Mouse (Mus musculus): ENCODE results near the gene Slc41a2.

The Slc41a2 gene

DNA sequence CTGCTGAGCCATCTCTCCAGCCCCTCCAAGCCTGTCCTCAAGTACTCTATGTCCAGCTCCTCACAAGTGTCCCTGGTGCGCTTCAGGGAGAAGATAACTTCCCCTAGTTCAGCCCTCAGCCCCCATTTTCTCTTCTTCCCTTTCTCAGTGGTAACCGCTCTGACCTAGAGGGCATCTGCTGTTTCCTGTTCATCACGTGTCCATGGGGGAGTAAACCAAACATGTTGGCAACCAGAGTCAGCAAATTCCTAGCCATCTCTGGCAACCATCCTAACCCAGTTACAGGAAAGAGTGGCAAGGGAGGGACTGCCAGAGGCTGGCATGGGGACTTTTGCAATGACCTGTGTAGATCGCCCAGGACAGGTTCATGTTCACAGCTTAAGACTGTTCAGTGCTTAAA lies 36.0 kb downstream of the Slc41a2 start:
- DNase-seq, result peak; percentile 53

DNA sequence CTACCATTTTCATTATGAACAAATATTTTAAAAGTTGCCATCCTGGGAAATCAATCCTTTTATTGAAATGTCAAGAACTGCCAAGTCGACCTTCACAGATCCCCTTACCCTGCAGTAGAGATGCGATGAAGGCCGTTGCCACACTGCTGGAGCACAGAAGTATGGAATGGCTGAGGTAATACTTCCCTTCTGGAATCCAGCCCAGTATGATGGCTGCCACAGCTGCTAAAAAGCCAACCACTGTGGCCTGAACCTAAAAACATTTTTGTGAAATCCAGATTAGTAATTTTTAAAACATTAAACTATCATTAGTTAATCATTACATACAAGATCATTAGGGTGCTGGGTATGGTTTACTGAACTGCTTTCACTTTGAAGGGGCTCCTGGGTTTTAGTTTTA lies 36.6 kb downstream of the Slc41a2 start:
- DNase-seq, result no peak

DNA sequence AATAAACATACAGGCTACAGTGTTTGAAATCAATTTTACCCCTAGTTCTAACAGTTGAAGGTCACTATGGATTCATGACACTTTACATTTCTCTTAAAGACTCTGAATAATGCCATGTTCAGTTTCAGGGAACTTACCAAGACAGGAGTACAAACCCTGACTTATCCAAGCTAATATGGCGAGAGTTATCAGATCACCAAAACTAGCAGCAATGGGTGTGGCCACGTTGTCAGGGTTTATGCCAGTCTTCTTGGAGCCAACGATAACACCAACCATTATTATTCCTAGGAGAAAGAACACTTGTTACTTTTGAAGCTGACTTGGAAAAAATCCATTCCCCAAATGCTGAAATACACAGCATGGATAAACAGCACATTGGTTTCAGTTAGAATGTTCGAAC lies 40.7 kb downstream of the Slc41a2 start:
- no peak for DNase-seq

DNA sequence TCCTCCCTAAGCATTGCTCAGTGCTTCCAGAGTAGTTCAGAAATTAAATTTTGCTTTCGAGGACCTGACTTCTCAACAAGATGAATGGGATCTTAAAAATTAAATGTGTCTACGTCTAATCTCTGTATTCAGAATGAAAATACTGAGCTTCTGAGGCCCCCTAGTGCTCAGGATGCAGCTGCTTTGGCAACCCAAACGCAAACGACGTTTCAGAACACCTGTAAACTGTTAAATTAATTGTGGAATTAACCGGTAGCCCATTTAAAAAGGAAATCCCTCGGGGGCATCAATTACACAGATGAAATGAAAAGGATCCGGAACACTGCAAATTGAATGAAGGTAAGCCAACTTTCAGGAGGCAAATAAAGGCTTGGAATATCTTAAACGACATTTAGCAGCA lies 42.9 kb downstream of the Slc41a2 start:
- no peak for DNase-seq

DNA sequence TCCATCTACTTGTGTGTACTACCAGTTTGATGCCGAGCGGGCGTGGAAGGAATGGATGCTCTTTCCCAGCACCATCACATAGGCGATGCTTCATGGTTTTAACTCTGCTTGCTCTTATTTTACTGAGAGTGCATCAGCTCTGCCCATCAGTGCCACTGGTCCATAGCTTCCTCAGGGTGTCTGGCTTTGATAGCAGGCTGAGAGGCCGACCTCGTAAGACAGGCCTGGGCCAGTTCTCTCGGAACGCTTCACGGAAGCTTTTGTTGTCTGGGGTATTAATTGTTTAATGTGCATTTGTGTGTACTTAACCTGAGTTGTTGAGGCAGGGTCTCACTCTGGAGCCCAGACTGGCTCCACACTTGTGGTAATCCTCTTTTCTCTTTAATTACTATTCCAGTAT lies 44.3 kb downstream of the Slc41a2 start:
- no peak for DNase-seq

DNA sequence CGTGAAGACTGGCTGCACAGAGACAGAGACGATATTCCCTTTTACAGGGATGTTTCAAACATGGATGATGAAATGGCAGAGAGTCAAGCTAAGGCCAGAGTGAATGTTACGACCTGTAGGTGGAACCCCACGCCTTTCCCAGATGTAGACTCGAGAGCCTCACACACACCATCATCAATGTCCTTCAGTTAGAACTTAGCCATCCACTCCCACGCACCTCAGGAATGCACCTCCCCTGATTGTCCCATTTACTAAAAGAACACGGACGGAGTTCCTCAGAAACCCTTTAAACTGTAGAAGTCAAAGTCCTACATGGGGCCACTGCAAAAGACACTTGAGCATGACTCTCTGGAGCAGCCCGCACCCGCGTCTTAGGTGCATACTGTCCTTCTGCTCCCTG lies 46.0 kb downstream of the Slc41a2 start:
- no peak for DNase-seq

DNA sequence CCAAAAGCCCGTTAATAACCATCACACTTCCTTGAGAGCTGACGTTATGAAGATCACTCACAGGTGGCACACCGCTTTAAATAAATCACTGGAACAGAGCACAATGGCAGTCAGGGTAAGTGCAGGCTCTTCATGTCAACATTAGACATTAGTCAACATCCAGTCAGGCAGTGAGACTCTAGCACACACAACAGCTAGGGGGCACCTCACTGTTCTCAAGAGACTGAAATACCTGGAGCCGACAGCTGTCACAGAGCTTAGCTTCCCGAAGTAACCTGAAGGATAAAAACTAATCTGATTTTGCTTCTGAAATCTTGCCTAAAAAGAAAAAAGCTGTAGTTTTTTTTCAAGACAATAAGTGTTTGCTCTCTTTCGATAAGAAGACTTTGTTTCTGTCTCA lies 49.9 kb downstream of the Slc41a2 start:
- DNase-seq, result no peak

DNA sequence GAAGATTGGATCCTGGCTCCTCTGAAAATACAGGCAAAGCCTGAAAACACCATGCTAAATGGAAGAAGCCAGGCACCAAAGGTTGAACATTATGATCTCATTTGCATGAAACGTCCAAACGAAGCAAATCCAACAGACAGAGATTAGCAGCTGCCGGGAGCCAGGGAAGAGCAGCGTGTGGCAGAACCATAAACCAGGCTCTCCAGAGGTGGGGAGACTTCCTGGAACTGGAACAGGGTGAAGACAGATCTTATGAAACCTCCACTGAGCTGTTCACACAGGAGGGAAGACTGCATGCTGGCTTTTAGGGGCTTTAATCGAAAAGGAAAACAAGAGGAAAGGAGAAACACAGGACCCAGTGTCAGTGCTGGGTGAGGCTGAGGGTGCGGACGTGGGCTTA lies 51.3 kb downstream of the Slc41a2 start:
- DNase-seq, result no peak

DNA sequence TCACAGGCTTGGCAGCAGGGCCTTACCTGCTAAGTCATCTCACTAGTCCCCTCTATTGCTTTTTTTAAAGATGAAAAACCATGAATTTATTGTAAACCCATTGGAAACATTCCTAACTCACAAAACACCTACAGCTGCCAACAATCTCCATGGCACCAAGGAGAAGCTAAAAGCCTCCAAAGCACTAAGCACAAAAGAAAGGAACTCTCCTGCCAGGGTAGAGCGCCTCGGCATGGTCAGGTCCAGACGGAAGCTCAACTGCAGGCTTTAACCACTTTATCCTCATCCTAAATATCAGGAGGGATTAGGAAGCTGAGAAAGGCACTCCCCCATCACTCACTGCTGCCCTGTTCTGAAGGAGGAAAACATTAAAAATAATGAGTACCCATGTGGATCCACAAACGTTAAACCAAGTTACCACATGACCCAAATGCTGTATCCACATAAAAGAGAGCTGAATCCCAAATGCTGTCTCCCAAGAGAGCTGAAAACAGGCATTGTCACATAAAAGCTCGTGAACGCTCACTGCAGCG lies 51.9 kb downstream of the Slc41a2 start:
- no peak for DNase-seq

DNA sequence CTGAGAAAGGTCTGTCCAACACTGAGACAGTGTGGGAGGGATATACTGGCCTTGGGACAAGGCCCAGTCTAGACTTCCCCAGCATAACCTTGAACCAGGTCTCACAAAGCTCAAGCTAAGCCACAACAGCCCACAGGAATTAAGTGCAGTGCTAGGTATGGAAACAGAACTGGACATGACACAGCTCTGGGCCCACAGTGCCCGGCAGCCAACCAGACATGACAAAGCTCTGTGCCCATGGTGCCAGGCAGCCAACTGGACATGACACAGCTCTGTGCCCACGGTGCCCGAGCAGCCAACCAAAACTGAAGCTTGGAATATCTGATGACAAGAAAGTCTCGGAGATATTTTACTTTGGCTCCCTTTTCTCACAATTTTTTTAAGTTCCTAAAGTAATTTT lies 52.8 kb downstream of the Slc41a2 start:
- DNase-seq, result no peak

DNA sequence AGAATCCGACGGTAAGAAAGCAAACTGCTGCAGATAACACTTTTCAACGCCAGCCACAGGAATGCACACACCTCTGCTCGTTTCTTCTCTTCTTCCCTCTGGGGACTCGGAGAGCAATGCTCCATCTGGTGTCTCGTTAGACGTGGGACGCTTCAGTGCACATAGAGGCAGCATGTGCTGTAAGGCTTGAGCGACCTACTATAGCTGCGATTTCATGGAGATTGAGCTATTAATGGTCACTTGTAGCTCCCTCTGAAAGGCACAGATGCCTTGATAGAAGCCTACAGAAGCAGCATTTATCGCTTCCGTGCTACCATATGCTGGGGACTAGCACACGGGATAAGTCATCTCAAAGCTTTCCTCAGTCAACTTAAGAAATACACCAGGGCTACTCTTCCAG lies 71.0 kb downstream of the Slc41a2 start:
- no peak for DNase-seq

DNA sequence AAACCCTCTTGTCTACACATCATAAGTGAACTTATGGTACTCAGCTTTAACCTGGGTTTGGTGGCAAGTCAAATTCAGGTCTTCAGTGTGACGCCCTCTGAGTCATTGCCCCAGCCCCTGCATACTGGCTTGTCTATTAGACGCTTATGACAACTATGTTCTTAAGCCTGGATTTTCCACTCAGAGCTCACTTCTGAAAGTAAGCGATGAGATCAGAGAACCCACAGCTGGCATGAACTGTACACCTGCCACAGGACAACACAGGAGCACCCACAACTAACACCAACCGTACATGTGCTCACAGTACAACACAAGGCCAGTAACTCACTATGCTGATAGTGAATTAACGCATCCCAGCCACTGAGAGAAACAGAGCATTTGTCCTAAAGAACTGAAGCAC lies 71.4 kb downstream of the Slc41a2 start:
- DNase-seq, result no peak

DNA sequence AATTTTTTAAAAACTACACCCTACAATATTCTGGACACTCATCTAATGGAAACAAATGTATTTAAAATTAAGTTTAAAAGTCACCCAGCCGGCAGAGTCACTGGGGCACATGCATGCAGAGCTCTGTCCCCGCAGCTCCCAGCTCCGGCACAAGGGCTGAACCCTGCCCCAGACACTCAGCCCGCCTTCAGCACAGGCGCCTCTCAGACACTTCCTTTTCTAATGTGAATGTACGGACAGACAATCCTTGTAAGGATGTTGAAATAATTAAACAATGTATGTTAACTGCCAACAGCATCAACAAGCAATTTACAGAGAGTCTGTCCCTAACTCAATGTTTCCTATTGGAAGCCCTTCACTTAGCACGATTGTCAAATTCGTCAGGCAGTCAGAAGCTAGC lies 73.0 kb downstream of the Slc41a2 start:
- no peak for DNase-seq

DNA sequence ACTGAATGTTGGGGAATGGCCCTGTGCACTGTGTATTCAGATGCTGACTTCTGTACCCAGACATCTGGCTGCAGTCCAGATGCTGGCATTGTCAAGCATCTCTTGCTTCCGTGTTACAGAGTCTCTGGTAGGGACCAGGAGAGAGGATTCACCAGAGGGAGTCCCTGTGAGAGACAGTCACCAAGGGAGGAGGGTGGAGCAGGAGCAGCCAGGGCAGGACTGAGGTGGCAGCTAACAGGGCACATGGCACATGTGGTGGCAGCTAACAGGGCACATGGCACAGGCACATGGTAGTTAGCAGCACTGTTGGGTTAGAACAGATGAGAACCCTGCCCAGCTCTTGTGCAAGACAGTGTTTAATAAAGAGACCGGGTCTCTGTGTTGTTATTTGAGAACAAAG lies 73.6 kb downstream of the Slc41a2 start:
- DNase-seq, result no peak

DNA sequence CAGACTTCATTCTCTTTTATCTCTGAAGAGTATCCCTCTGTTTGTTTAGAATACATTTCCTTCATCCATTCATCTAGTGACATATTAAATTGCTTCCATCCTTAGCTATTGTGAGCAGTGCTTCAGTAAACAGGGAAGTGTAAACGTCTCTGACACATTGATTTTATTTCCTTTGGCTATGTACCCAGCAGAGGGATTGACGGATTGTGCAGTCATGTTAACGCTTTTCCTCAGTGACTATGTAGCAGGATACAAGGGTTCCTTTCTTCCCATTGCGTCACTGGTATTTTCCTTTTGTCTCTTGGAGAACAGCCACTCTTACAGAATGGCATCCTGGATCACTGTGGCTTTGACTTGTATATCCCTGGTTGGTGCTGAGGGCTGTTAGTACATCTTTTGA lies 76.4 kb downstream of the Slc41a2 start:
- DNase-seq, result no peak

DNA sequence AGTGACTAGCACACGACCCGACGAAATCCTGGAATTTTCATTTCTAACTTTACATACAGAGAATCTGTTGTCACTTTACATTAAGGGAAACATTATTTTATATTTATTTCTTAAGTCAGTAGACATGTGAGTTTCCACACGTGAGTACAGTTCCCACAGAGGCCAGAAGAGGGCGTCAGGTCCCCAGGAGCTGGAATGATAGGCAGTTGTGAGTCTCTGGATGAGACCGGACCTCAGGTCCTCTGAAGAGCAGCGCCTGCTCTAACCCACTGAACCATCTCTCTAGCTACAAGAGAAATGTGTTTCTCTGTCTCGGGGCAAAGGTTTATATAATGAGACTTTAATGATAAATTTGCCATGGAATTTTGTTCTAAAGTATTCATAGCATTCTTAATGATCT lies 86.3 kb downstream of the Slc41a2 start:
- peak; percentile 22 for DNase-seq

DNA sequence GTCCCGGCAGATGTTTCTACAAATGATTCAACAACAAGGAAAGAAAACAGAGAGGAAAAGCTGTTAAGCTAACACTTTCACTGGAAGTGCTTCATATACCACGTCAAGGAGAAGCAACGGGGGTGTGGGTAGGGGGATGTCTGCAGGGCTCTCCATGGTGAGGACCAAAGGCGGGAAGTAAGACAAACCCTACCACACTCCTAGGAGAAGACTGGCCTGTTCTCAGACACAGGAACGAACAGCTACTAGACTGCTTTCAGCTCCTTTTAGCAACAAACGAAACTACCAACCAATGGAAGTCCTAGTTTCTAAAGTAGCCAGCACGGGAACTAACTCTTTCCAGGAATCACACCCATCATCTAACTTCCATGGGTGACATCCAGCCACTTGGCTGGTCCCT lies 89.6 kb downstream of the Slc41a2 start:
- DNase-seq, result no peak

DNA sequence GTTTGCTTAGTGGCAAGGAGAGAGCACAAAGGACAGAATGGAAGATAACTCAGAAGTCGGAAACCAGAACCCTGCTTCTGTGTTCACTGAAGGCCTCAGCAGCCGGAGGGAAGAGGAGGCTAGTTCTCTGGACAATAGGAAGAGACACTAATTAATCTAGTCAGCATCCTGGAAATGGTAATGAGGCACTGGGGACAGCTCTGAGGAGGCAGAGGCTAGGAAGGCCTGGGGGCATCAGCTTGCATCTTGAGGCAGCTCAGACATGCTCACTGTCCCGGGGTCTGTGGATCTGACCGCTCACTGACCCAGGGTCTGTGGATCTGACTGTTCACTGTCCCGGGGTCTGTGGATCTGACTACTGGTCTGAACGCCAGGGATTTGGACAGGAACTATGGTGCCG lies 92.0 kb downstream of the Slc41a2 start:
- DNase-seq, result no peak

DNA sequence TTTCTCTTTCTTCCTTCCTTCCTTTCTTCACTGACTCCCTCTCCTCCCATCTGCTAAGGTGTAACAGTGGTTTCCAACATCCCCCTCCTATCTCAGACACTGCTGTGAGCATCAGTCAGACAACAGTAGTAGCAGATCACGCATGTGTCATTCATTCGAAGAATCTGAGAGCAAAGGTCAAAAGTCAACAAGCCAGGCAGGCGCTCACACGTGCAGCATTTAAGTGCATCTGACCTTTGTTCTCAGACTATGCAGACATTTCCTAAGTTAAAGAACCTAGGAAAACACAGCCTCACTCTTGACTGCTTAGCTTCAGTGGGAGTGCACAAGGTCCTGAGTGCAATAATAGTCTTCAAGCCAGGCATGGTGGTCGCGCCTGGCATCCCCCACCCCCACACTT lies 93.6 kb downstream of the Slc41a2 start:
- DNase-seq, result peak; percentile 37

DNA sequence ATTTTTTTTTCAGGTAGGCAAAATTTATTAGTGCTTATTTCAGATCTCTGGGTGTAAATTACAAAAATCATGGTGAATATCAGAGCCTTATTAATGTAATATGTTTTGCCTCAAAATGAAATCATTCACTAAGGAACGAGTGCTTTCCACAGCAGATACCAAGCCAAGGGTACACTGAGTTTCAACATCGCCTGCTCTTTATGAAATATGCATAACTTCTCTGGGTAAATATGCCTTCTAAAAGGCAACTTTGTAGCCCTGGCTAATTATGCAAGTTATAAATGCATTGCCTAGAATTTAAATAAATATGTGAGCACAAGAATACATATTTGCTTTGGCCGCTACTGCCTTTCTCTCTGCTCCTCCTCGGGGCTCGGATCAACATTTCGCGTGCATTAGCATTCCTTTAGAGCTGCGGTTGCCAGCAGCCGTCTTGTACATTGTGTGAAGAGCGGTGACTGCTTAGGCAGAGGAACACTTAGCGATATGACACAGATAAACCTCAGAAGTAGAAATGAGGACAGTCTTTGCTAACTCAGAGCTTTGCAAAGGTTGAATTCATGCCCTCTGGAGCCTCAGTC lies 95.5 kb downstream of the Slc41a2 start:
- no peak for DNase-seq

DNA sequence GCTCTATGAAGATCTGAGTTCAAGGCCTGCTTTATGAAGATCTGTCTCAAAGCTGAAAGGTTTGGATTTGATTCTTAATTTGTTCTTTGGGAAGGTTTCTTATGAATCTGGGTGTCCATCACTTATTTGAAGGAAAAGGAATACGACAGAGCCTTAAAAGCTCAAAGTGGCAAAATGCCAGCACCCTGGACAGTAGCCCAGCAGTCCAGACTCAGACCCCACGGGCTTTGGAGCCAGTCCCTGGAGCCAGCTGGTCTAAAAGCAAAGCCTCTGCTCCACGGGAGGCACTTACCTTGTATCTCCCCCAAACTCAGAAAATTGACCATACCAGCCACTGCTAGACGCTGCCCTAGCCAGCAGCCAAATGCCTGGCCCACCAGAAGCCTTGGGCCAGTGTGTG lies 103.3 kb downstream of the Slc41a2 start:
- DNase-seq, result no peak

DNA sequence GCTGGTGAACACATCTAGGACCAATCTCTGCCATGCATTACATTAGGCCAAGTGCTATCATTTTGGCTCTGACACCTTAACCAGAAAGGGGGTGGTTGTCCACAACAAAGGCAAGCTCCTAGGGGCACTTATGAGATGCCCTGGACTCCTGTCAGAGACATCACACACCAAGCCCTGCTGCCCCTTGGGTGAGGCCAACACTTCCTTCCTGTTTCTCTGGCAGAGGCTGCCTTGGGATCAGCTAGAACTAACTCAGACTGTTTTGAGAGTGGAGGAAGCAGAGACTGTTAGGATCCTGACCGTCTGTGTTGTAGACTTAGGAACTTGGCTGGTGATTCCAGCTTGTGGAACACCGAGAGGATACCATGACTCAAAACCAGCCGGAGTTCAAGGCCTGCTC lies 103.7 kb downstream of the Slc41a2 start:
- DNase-seq, result no peak

DNA sequence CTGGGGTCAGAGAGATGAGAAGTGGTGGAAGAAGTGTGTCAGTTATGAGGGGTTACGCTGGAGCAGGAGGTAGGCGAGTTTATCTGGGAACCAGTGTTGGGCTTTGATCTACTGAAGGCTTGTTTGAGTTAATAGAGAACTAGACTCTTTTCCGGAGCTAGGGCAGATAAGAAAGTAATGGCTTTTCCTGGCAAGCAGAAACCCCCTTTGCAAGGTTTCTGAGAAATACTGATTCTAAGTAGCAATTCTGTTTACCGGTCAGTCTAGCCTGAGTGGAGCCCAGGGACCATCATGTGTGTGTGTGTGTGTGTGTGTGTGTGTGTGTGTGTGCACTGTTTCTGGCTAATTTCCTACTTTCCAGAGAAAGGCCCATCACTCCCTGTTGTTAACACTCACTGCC lies 109.1 kb downstream of the Slc41a2 start:
- no peak for DNase-seq

DNA sequence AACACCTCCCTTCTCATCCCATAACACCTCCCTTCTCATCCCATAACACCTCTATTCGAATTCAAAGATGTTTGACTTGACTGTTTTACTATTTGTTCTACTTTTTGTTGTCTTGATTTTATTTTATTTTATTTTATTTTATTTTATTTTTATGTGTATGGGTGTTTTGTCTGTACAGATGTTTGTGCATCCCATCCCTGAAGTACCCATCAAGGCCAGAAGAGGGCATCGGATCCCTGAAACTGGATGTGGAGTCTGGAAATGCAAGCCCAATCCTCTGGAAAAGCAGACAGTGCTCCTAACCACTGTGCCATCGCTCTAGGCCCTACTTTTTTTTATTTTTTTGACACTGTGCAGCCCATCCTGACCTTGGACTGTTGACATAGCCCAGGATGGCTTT lies 112.7 kb downstream of the Slc41a2 start:
- peak; percentile 37 for DNase-seq

DNA sequence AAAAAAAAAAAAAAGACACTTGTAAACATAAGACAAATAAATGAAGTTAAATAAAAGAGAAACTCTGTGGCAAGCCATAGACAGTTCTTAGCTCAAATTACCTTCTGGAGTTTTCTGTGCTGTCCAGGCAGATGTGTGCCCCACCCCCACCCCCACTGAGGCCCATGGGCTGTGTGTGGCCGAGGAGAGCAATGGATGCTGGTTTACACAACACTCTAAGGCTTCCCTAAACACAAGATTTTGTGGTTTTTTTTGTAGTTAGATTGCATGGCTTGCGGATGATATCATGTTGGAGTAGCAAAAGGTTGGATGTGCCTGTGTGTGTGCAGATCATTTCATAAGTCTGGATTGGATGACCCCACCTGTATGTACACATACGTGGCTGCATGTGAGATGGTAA lies 116.8 kb downstream of the Slc41a2 start:
- DNase-seq, result no peak

DNA sequence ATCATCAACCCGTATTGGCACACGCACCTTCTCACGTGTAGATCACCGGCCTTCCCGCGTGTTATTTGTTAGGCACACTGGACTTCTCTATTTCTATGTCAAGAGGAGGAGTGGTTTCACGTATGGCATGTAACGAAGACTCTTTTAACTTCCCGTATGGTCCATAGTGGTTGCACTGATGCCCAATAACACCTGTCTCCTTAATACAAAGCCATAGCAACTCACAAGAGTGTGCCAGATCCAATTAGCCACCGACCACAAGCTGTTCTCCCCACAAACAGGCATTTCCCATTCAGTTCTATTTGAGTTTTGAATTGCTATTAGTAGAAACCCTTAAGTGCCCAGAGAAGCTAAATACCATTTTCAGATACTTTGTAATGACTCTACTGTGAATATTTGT lies 117.5 kb downstream of the Slc41a2 start:
- DNase-seq, result no peak
